Mouse (Mus musculus) G1E (cell line): ENCODE data around the gene Gm13288.
"Not testable (repeated sequence)": the region's sequence is repeated elsewhere in the genome, so short reads cannot be mapped to it uniquely, and the experiment has no call there.

Source experiments
- CTCF ChIP-seq: IDR thresholded peaks from 2 replicates; pipeline ENCODE4 v1.5.1; 2012; ENCODE audit warnings: low read depth, low read length, inconsistent platforms, mixed read lengths
- GATA2 ChIP-seq: IDR thresholded peaks from 2 replicates; pipeline ENCODE4 v1.6.1; 2012; ENCODE audit warnings: low read depth, low read length, inconsistent platforms, borderline replicate concordance
- POLR2AphosphoS5 ChIP-seq: IDR thresholded peaks from 2 replicates; pipeline ENCODE4 v1.6.1; 2012; ENCODE audit warnings: low read depth, low read length, inconsistent platforms; ENCODE audit not compliant: insufficient replicate concordance

DNA sequence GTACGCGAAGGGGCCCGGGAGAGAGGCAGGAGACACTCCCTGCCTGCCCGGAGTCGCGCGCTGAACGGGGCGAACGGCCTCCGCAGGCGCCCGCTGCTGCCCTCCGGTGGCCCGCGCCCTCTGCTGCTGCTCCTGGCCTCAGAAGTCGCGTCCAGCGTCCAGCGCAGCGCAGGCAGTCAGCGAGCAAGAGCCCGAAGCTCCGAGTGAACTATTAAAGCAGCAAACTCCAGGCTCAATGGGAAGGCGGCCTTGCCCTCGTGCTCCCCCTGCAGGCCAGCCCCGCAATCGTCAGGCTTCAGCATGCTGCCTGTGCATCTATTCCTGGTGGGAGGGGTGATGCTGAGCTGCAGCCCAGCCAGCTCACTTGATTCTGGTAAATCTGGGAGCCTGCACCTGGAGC is 14.1 kb upstream of the Gm13288 start, which contains the start of gene Gm13278:
- TF ChIP-seq CTCF, GATA2, POLR2AphosphoS5: not testable (repeated sequence)
